Mouse (Mus musculus) activated CD4-positive, CD25-positive, alpha-beta regulatory T cell, adult 4 months (primary cell): ENCODE measurements at regions not wholly inside any gene's neighbourhood (a gene's known extent, or its start where the extent isn't known, plus 50 kb on each side); places are given as distances from the start of the nearest gene placed in this dataset.
A peak's percentile ranks its signal among the peaks of the same experiment; 100 is the strongest.

Experiments
- ATAC-seq: one replicate; pipeline ENCODE4 v1.8.0; 2017

GRCm38 (mm10) chr13:106738011-106738410 lies 198.7 kb downstream of the Ipo11 start:
- no peak for ATAC-seq

- no peak for ATAC-seq
Observed at GRCm38 (mm10) chr13:106734323-106734722, 202.4 kb downstream of the Ipo11 start.

DNA sequence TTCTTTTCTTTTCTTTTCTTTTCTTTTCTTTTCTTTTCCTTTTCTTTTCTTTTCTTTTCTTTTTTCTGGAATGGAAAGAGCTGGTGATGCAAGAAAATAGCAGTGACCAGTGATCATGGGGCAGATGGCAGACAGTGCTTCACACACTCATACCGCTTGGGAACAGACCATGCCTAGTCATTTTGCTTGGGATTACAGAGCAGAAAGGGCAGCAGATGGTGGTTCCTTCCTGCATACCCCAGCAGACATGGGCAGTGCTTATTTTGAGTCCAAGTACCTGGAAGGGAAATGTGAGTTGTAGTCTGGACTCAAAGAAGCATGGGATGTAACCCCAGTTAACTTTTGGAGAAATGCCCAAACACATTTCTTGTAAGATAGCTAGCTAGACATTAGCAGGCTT lies 203.9 kb downstream of the Ipo11 start:
- no peak for ATAC-seq

DNA sequence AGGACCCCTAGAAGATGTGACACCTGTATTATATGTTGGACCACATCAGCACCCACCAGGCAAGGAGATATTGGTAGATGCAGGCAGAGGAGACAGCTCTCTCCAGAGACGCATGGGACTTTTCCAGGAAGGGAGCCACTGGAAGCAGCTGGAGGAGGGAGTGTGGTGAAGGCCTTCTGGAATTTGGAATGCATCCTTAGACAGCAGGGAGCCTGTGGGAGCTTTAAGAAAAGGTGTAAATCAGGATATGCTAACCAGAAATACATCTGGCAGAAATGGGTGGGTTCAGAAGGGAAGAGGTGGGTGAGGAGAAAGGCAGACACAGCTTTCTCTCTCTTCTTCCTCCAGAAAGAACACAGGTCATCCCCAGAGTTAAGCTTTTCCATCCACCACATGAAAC lies 213.4 kb downstream of the Ipo11 start:
- no peak for ATAC-seq

DNA sequence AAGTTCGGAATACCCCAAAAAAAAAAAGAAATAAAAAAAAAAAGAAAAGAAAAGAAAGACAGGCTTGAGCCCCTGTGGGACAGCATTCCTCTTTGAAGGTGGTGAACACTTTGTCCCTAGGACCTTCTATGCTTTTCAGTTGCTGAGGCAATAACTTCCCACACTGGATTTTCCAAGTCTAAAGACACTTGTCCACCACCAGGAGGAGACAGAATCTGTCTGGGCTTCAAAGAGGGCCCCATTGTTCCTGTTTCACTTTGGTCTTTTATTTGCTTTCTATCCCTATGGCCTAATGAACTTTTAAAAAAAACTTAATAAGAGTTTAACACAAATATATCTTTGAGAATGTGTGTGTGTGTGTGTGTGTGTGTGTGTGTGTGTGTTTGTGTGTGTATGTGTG lies 215.6 kb downstream of the Ipo11 start:
- no peak for ATAC-seq

- ATAC-seq, result peak; percentile 65
Observed at GRCm38 (mm10) chr13:106715771-106716170, 221.0 kb downstream of the Ipo11 start.

DNA sequence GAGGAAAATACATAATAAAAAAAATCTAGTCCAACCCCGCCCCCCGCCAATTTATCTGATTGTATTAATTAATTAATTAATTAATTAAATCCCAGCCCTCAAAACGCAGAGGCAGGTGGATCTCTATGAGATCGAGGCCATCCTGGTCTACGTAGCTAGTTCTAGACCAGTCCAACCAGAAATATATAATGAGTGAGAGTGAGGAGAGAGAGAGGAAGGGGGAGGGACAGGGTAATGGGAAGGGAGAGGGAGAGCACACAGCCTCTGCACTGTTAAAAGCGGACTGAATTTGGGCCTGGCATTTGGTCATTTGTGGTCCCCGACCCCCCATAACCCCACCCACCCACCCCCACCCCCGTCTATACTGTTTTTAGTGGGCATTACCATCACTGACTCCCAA lies 221.5 kb downstream of the Ipo11 start:
- ATAC-seq, result no peak

GRCm38 (mm10) chr13:106710580-106710979 lies 226.2 kb downstream of the Ipo11 start:
- ATAC-seq, result no peak

DNA sequence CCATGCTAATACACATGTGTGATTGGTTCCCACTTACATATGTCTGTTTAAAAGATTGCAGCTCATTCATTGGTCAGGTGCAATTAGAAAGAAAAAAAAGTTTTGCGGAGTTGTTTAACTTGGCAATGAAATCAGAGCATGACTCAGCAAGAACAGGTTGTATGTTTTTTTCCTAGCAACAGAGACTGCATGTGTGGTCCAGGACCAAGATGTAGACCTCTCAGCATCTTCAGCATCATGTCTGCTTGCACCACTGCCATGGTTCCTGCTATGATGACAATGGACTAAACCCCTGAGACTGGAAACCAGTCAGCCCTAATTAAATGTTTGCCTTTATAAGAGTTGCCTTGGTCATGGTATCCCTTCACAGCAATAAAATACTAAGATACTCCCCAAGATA lies 236.4 kb downstream of the Ipo11 start:
- no peak for ATAC-seq

DNA sequence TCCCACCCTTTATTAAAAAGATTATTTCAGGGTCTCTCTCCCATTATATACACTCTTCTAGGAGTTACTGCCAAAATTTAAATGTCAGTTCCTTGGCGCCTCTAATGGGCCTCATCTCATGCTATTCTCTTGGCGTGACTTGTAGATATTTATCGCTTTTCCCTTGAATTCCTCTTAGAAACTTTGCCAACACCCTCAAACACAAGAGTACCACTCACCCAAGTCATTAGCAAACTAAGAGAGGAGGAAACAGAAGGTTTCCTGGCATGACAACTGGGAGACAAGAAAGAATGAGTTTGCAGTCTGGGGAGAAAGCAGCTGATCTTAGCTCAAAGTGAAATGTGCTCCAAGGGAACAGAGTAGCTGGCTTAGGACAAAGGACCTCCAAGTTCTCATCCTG lies 236.8 kb downstream of the Ipo11 start:
- no peak for ATAC-seq

DNA sequence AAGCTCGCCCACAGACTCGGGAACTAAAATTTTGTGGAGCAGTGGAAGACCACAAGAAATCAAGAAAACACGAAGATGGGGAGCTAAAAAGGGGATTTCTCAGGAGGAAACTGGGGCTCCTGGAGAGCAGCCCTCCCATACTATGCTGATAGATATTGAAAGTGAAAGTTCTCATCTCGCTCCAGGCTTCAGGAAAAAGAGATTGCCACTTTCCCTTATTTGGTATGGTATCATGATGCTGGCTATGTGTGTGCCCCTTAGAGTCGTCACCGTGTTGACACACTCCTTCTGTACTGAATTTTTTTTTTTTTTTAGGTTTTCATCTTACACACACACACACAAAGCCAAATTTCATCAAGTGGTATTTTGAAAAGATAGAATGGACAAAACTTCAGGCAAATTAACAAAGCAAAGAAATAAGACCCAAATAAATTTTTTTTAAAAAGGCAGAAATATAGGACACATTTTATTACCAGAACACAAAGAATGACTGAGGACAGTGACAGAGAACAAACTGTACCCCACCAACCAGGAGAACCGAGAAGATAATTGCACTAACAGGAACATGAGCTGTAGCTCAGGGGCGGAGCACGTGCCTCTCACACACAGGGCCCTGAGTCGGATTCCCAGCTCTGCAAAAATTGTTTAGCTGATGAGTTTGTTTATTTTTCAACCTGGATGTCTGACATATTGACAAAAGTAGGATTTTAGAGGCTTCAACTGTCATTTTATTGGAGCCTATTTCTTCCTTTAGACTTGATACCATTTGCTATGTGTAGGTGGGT lies 244.8 kb downstream of the Ipo11 start:
- peak; percentile 68 for ATAC-seq

DNA sequence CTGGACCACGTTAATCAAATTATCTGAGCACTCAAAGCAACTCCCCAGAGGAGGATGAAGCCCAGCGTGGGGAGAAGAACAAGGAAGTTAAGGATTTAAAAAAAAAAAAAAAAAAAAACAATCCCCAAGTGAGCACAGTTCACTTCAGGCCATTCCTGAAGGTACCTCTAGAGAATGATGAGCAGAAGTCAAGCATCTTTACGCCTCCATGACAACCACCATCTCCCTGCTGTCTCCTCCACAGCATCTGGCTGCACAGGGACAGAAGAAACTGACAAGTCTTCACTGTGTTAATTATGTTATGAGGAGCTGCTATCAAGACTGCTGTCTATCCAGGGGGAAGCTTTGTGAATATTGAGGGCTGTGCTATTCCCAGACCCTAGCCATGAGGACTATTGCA lies 246.6 kb downstream of the Ipo11 start:
- no peak for ATAC-seq

DNA sequence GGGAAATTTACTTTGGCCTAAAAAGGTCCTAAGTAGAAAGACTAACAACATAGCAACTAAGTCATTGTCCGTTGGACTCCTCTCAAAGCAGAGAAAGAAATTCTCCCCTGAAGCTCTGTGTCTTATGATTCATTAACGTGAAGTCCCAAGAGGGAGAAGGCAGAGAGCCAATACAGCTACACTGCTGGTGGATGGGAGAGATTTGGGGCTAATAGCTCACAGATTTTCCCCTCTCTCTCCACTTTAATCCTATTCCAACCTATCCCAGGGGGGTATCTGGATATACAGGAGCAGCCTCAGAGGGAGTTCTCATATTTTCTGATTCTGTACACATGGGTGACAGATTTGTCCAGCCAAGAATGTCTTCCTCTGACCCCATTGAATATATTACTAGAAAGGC lies 247.1 kb downstream of the Ipo11 start:
- no peak for ATAC-seq

DNA sequence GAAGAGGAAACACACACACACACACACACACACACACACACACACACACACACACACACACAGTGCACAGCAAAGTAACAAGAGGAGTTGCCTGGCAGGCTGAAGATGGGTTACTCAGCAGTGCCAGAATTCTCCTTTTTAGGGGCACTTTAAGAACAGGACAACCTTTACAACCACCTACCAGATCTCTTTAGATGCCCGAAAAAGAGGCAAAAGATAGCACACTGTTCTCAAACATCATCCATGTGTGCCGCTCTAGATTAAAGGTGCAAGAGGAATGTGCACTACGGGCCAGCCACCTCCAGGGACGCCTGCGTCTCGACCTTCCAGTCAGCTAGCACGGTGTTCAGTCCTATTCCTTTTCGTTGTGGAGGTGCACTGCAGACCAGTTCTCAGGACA lies 247.7 kb downstream of the Ipo11 start:
- no peak for ATAC-seq

DNA sequence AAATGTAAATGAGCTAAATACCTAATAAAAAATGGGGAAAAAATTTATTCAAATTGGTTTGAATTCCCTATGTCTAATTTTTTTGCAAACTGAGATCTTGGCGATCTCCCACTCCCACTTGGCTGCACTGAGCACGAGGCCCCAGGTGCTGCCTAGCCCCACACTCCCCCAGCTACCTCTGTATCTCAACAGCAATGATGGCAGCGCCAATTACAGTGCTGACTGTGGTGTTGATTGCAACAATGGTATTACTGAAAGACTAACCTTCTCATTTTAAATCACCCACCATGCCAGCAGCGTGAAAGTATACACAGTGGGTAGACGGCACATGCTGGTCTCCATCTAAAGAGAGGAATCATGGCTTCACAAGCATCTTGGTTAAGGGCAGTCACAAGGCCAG lies 267.1 kb downstream of the Ipo11 start:
- ATAC-seq, result no peak

DNA sequence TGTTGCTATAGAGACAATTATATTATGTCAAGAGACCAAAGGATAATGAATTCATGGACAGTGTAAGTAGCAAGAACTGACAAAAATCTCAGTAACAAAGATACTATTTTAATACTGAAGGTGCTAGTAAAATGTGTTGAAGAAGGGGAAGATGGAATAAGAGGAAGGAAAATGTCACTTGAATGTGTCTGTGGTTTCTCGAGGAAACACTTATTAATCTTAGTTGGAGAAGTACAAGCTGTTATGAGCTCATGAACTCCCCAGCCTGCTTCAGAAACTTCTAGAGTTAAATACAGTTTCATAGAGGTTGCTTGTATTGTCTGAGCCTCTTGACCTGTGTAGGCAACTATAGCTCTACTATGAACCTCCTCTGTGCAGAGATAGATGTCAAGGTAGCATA lies 274.6 kb downstream of the Ipo11 start:
- ATAC-seq, result no peak

DNA sequence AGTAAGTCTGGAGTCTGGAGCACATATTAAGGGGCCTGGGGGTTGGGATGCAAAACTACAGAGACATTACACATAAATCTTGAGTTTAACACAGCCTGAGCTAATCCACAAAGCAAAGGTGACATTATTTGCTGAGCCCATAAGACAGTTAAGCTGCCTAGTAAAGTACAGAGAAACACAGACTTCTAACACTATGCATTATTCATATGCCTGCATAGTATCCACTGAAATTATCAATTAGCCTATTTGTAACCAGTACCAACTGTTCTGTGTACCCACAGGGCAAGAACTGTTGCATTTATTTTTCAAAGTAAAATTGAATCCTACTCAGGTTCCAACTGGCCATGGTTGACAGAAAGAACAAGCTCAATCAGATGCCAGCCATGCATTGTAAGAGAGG lies 287.4 kb downstream of the Ipo11 start:
- ATAC-seq, result no peak

DNA sequence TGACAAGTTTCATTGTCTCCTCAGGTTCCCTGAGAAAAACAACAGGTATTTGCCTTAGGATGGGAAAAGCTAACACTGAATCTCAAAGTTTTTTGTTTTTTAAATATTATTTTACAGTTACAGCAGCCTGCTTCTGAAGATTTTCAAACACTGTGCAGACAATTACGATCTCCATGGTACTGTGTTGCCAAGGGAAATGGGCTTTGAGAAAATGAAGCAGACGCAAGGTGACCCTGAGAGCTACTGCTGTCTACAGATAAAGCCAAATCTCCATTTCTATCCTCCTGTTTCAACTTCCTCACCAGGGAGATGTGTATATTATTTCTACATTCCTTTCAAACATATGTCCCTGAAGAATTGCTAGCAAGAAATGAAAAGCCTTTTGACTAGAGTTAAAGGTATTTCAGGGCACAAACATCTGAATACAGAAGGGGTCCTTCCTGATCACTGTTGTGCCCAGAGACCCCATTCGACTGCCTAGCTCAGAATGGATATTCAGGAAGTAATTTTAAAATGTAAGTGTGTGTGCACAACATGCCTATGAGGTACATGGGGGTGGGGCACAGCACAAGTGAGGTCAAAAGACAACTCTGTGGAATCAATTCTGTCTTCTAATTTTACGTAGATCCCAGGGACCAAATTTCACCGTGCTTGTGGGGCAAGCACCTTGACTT lies 293.3 kb downstream of the Ipo11 start:
- no peak for ATAC-seq

DNA sequence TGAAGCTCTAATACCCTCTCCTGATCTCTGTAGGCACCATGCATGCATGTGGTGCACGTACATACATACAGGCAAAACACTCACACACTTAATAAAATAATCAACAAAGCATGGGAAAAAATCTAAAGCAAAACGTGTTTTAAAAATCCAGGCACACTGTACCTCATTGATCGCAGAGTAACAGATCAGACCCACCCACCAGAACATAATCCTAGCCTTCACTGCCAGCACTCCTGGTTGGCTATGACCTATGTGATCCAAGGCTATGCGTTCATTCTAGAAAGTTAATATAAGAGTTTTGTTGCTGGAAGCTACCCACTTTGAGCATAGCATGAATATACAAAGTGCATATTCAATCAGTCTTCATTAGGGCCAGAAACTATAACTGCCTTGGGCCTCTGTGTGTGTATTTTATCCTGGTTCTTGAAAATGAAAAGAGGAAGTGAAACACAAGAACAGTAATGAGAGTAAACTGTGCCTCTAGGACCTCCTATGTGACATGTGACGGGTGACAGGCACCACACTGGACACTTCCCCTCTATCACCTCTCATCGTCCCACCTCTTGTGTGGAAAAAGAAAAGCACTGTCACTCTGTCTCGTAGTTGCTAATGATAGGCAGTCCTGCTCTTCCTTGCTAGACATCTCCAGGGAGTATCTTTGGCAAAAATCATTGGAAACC lies 297.9 kb downstream of the Ipo11 start:
- no peak for ATAC-seq

DNA sequence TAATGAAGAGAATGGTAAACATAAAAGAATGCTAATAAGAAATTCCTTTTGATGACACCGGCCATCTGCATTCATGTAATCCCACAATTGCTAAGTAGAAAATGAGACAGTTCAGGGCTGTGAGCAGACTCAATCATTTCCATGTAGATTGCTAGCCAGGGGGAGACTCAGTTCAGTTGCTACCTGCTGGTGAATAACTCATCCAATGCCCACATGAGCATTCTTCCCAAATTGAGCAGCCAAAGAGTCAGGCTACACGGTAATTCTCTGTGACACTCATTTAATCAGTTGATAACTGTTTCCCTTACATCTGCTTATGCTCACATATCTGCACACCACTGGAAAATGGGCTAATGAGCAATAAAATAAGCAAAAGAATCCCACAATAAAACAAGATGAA lies 345.0 kb downstream of the Ipo11 start:
- ATAC-seq, result no peak

GRCm38 (mm10) chr13:106567658-106568359 lies 368.9 kb downstream of the Ipo11 start:
- ATAC-seq, result no peak

- no peak for ATAC-seq
Observed at GRCm38 (mm10) chr13:106562588-106562987, 374.2 kb downstream of the Ipo11 start.

- ATAC-seq, result no peak
Observed at GRCm38 (mm10) chr13:106562161-106562560, 374.6 kb downstream of the Ipo11 start.
